Mouse (Mus musculus): ENCODE results near the gene Ovca2.

DNA sequence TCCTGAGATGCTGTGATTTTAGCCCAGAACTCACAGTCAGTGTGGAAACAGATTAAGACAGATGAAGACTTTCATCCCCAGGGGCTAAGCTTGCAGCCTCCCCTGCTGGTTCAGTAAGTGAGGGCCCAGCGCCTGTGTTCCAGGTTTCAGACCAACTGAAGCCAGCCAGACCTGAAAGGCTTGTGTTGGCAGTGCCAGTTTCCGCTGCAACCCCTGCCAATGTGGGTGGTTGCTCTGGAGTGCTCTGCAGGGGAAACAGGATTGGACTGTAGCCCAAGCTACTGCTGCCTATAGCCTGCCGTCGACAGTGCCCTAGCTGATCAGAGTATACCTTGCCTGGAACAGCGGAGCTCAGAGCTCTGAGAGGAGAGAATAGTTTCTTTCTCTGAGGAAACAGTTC lies 46.4 kb downstream of the Ovca2 start:
- TF ChIP-seq ZC3H11A (IDR thresholded peaks at IDR 0.05; ENCODE audit: borderline replicate concordance, low read depth, low read length) (no peak), MAFK (IDR thresholded peaks at IDR 0.05; ENCODE audit: insufficient read depth, low read depth, low read length) (no peak), CHD2 (IDR thresholded peaks at IDR 0.05; ENCODE audit: low read depth, low read length) (no peak), HCFC1 (IDR thresholded peaks at IDR 0.05; ENCODE audit: borderline replicate concordance, insufficient read depth, low read length) (no peak), ZNF384 (IDR thresholded peaks at IDR 0.05; ENCODE audit: low read depth, low read length) (no peak)
